Mouse (Mus musculus) kidney, postnatal 0 days (tissue): ENCODE measurements at regions not wholly inside any gene's neighbourhood (a gene's known extent, or its start where the extent isn't known, plus 50 kb on each side); places are given as distances from the start of the nearest gene placed in this dataset.

Experiments used
- ATAC-seq: fragments of 200-750 bp; cut with Nextera tagmentation; replicated peaks from 2 replicates; pipeline ENCODE4 v1.8.0; 2017; ENCODE audit warnings: low read depth, moderate number of reproducible peaks, moderate TSS enrichment, moderate library complexity; ENCODE audit not compliant: low FRiP score
- DNase-seq: peaks from one replicate; pipeline ENCODE4 v3.0.0-alpha.2; 2016; ENCODE audit warnings: low spot score
- H3K27ac ChIP-seq: fragments of 300-500 bp; sonication (generic); 2 replicates; pipeline ENCODE4 v1.5.1; 2014; ENCODE audit warnings: mild to moderate bottlenecking
- H3K27me3 ChIP-seq: fragments of 300-500 bp; sonication (generic); 2 replicates; pipeline ENCODE4 v1.6.1; 2014; ENCODE audit warnings: low read length, mixed read lengths; ENCODE audit not compliant: insufficient read depth
- H3K36me3 ChIP-seq: fragments of 300-500 bp; sonication (generic); 2 replicates; pipeline ENCODE4 v1.6.1; 2014; ENCODE audit warnings: low read length, mixed read lengths; ENCODE audit not compliant: insufficient read depth
- H3K4me1 ChIP-seq: fragments of 300-500 bp; sonication (generic); replicated peaks from 2 replicates; pipeline ENCODE4 v1.6.1; 2014; ENCODE audit warnings: antibody characterized with exemption, low read length, mixed read lengths; ENCODE audit not compliant: insufficient read depth
- H3K4me2 ChIP-seq: fragments of 300-500 bp; sonication (generic); 2 replicates; pipeline ENCODE4 v1.6.1; 2014; ENCODE audit warnings: mild to moderate bottlenecking, low read length, moderate library complexity, mixed read lengths
- H3K4me3 ChIP-seq: fragments of 300-500 bp; sonication (generic); replicated peaks from 2 replicates; pipeline ENCODE4 v1.5.1; 2014; ENCODE audit warnings: low read depth, low read length
- H3K9ac ChIP-seq: fragments of 300-500 bp; sonication (generic); 2 replicates; pipeline ENCODE4 v1.6.1; 2014; ENCODE audit warnings: low read depth, low read length
- H3K9me3 ChIP-seq: fragments of 300-500 bp; sonication (generic); replicated peaks from 2 replicates; pipeline ENCODE4 v1.6.1; 2016; ENCODE audit warnings: low read length, inconsistent platforms, mixed read lengths
- CTCF ChIP-seq: IDR thresholded peaks from 2 replicates; pipeline ENCODE4 v1.5.1; 2016; ENCODE audit warnings: antibody characterized with exemption, low read depth, mild to moderate bottlenecking, moderate library complexity
- WGBS: fragments of 180-500 bp; shearing (Covaris S2); extraction: QIAGEN DNeasy Blood & Tissue Kit; methylation state at CpG from one replicate; pipeline ENCODE4 v1.1.7; 2014; 5-methylcytosine and 5-hydroxymethylcytosine counted together

DNA sequence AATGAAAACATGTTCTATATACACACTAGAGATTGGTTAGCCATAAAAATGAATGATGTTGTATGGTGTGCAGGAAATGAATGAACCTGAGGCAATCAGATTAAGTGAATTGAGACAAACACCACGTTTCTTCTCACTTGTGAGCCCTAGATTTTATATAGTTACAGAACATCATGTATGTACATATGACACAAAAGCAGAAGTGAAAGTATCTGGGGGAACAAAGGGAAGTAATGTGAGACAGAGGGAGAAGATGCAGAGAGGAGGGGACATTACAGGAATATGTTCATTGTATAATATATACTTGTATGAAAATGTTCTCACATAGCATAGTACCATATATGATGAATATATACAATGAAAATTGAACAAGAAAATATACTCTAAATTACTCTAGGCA lies 121.1 kb upstream of the Map3k1 start:
- no peak for TF ChIP-seq CTCF
- H3K9me3 ChIP-seq = no peaks in the 10 kb centered on the region
- no peak overlapping the region for H3K4me2 ChIP-seq
- no peak overlapping the region for H3K27ac ChIP-seq
- H3K4me1 ChIP-seq = no peaks in the 10 kb centered on the region
- 42% methylated on average over 1 of the region's 1 CpGs for WGBS
- H3K4me3 ChIP-seq = no peak overlapping the region
- ATAC-seq (no peak), DNase-seq (no peak)
- no peaks in the 10 kb centered on the region for H3K27me3 ChIP-seq
- no peak overlapping the region for H3K9ac ChIP-seq
- no peaks in the 10 kb centered on the region for H3K36me3 ChIP-seq

DNA sequence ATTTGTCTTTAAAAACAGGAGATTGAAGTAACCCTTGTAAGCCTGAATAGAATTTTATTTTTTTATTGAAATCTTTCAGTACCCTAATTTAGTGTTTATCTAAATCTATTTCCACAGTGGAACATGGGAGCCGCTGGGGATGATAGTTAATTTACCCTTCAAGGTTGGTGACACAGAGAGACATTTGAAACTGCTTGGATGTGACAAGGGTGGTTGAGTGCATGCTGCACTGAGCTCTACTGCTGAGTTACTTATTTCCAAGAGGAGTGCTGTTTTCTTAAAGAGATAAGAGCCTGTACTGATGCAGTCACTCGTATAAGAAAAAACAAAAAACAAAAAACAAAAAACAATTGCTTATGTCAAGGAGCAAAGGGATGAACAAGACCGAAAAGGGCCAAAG lies 123.7 kb upstream of the Map3k1 start:
- 46% methylated on average over 3 of the region's 3 CpGs for WGBS
- TF ChIP-seq CTCF = no peak
- DNase-seq = peak; percentile 49

DNA sequence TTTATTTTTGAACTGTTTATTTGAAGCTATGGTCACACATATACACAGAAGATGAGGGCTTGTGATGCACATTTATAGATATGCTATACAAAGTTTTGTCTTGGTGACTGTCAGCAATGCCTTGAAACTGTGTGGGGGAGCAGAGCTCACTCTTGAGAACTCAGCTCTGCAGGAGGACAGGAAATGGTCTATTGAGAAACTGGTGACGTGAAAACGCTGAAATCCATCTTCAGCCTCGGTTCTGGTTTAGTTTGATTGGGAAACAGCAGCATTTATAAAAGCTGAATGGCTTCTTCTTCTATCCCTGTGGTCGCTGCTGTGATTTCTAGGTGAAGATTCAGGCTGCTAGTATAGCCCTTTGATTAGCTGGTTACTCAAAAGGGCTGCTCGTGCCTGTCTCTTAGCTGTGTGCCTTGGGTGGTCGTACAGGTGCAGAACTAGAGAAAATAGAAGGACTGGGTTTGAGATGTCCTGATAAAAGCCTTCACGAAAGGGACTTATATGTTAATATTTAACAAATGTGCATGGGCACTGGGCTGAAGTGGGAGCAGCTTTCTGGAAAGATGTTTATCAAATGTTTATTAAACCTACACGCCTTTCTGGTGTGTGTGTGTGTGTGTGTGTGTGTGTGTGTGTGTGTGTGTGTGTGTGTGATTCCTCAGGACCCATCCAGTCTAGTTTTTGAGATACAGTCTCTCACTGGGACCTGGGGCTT lies 124.9 kb upstream of the Map3k1 start:
- no peak for TF ChIP-seq CTCF
- Histone ChIP-seq H3K36me3 (no peaks in the 10 kb centered on the region), H3K4me3 (no peak overlapping the region), H3K9ac (no peak overlapping the region), H3K4me1 (peaks cover 13% of the 10 kb centered on the region; the same call in 1 of the 2 replicates), H3K4me2 (no peak overlapping the region), H3K27ac (peak overlapping the region; percentile 21; the same call in 1 of the 2 replicates), H3K9me3 (no peaks in the 10 kb centered on the region), H3K27me3 (no peaks in the 10 kb centered on the region)
- WGBS = 49% methylated on average over 8 of the region's 8 CpGs
- ATAC-seq (no peak), DNase-seq (peak; percentile 32)

More for the DNA sequence above, 123.7 kb upstream of the Map3k1 start:
- Histone ChIP-seq H3K27ac (peak overlapping the region; percentile 42; the same call in 1 of the 2 replicates), H3K36me3 (no peaks in the 10 kb centered on the region), H3K4me2 (no peak overlapping the region), H3K9me3 (no peaks in the 10 kb centered on the region), H3K4me1 (peaks cover 12% of the 10 kb centered on the region; the same call in 1 of the 2 replicates), H3K4me3 (no peak overlapping the region), H3K27me3 (no peaks in the 10 kb centered on the region), H3K9ac (no peak overlapping the region)
- no peak for ATAC-seq

DNA sequence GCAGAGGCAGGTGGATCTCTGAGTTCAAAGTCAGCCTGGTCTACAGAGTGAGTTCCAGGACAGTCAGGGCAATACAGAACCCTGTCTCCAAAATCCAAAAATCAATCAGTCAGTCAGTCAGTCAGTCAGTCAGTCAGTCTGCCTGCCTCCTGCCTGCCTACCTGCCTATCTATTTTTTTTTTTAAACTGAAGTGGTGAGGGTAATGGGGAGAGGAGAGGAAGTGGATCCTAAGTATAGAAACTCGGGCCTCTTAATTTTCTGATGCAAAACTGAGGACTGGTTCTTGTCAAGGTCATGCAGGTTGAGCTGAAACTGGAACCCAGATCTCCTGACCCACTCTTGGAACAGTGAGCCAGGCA lies 126.9 kb upstream of the Map3k1 start:
- no peak for TF ChIP-seq CTCF
- DNase-seq (no peak), ATAC-seq (no peak)
- H3K9me3 ChIP-seq = no peaks in the 10 kb centered on the region
- no peaks in the 10 kb centered on the region for H3K27me3 ChIP-seq
- H3K36me3 ChIP-seq = no peaks in the 10 kb centered on the region
- peak overlapping the region; percentile 65 for H3K27ac ChIP-seq
- peaks cover 13% of the 10 kb centered on the region; the same call in 1 of the 2 replicates for H3K4me1 ChIP-seq
- no peak overlapping the region for H3K9ac ChIP-seq
- H3K4me2 ChIP-seq = no peak overlapping the region
- 57% methylated on average over 1 of the region's 1 CpGs for WGBS
- no peak overlapping the region for H3K4me3 ChIP-seq

DNA sequence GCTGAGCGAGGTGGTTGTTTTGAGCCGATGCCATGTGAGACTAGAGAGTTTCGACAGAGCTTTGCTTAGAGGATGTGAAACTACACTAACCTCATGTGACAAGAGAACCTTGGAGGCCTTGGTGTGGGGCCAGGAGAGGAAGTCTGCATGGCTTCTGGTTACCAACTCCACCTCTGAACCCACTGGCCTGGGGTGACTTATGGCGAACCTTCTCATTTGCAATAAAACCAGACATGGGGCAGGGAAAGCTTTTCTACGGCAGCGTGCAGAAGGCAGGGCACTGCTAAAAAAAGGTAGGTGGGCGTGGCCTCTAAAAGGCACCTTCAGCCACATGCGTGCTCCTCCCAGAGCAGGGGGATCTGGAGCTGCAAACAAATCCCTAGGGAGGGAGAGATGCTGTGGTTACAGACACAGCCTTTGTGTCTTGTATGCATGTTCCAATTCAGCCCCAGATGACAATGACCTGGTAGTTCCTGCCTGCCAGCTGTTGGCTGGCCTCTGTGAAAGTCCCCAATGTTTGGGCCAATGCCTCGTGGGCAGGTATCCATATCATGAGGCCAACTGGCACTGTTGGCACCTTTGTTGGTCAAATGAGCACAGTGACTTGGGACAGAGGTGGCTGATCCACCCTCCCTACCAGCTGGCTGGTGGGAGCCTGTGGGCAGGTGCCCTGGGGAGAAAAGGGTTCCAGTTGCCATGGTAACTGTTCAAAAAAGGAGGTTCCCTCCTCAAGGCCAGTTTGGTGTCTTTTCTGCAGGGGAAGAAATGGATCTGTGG lies 127.5 kb upstream of the Map3k1 start:
- Histone ChIP-seq H3K9ac (0 out of 2 replicates have a peak overlapping the region, but pooled peaks have one; percentile 8), H3K36me3 (no peaks in the 10 kb centered on the region), H3K4me3 (no peak overlapping the region), H3K27ac (peak overlapping the region; percentile 65), H3K27me3 (no peaks in the 10 kb centered on the region), H3K4me1 (peaks cover 15% of the 10 kb centered on the region; the same call in 1 of the 2 replicates), H3K9me3 (no peaks in the 10 kb centered on the region), H3K4me2 (no peak overlapping the region)
- 51% methylated on average over 9 of the region's 9 CpGs for WGBS
- no peak for TF ChIP-seq CTCF
- ATAC-seq (no peak), DNase-seq (no peak)

DNA sequence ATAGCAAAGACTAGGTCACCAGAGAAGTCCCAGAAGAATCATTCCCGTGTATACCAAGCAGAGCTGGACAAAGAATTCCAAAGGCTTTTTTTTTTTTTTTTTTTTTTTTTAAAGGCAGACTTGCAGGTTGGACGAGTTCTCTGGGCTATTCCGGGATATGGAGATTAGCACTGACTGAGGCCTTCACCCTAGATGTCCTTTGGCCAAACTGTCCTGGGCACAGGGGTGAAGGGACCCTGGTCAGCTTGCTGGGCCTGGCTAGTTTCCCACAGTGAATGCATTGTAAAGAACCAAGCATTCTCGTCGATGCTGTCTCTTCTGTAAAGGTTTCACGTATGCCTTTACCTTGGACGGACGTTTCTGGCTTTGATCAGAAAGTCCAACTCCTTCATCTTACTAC lies 128.2 kb upstream of the Map3k1 start:
- H3K4me3 ChIP-seq = no peak overlapping the region
- no peaks in the 10 kb centered on the region for H3K36me3 ChIP-seq
- H3K9ac ChIP-seq = no peak overlapping the region
- peak overlapping the region; percentile 36 for H3K27ac ChIP-seq
- no peak for TF ChIP-seq CTCF
- no peak overlapping the region for H3K4me2 ChIP-seq
- H3K4me1 ChIP-seq = peaks cover 19% of the 10 kb centered on the region; the same call in 1 of the 2 replicates
- no peak for DNase-seq
- H3K27me3 ChIP-seq = no peaks in the 10 kb centered on the region
- WGBS = 59% methylated on average over 8 of the region's 8 CpGs
- H3K9me3 ChIP-seq = no peaks in the 10 kb centered on the region
- ATAC-seq = no peak
